Mouse (Mus musculus) heart, postnatal 0 days (tissue): ENCODE measurements around the gene Slc4a1.

Experiments used
- CTCF ChIP-seq: IDR thresholded peaks from 2 replicates; pipeline ENCODE4 v1.5.1; 2016; ENCODE audit warnings: antibody characterized with exemption, control low read depth, low read depth
- EP300 ChIP-seq: IDR thresholded peaks from 2 replicates; pipeline ENCODE4 v1.6.1; 2016; ENCODE audit warnings: antibody characterized with exemption, low read depth

DNA sequence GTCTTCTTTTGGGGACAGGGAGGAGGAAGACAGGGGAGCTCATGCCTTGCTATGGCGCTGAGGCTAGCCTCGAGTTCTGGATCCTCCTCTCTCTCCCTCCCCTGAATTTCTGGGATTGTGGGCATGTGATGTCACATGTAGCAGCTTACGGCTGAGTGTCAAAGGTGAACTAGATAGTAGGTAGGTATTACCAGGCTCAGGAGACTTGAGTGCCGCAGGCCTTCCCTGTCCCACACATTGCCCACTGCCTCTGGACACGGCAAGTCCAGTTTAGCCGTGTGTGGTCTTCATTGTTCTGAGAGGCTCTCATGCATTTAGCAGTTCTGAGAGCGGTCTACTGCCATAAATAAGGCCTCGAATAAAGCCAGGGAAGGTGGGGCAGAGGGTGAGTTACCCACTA, 47.1 kb upstream of the Slc4a1 start:
- TF ChIP-seq CTCF, result no peak
- TF ChIP-seq EP300, result no peak
